Mouse (Mus musculus) cerebellum, adult 2 months (tissue): ENCODE results near the gene Iqsec1. TPM values are rescaled to one million over a fixed set of nuclear protein-coding genes. Genes with fewer than 3 reads are reported as not detected.

ENCODE experiments used
- DNase-seq, 2 experiments: peaks; one replicate each; pipeline ENCODE4 v3.0.0; 2021
- H3K27ac ChIP-seq: fragments of 200-500 bp; 2 replicates; pipeline ENCODE4 v1.5.1; 2012; ENCODE audit warnings: low read length, control low read depth, inconsistent platforms; ENCODE audit not compliant: insufficient read depth
- H3K27me3 ChIP-seq: fragments of 200-500 bp; 2 replicates; pipeline ENCODE4 v1.6.1; 2012; ENCODE audit warnings: inconsistent platforms, mild to moderate bottlenecking, low read length, moderate library complexity; ENCODE audit not compliant: control insufficient read depth, insufficient read depth
- H3K4me1 ChIP-seq: fragments of 200-500 bp; 2 replicates; pipeline ENCODE4 v1.6.1; 2011; ENCODE audit warnings: low read length; ENCODE audit not compliant: control insufficient read depth, insufficient read depth
- H3K4me3 ChIP-seq: fragments of 200-500 bp; replicated peaks from 2 replicates; pipeline ENCODE3; 2011; ENCODE audit warnings: mild to moderate bottlenecking, low read depth, low read length, control low read depth; ENCODE audit not compliant: insufficient read depth
- CTCF ChIP-seq: fragments of 200-500 bp; IDR thresholded peaks from 2 replicates; pipeline ENCODE4 v1.5.1; 2011; ENCODE audit warnings: low read depth, mild to moderate bottlenecking, control low read depth, low read length, moderate library complexity, borderline replicate concordance; ENCODE audit not compliant: insufficient read depth
- POLR2A ChIP-seq: fragments of 200-500 bp; IDR thresholded peaks from 2 replicates; pipeline ENCODE4 v1.6.1; 2011; ENCODE audit warnings: low read length, control low read depth, borderline replicate concordance; ENCODE audit not compliant: insufficient read depth
- WGBS: fragments of 180-500 bp; shearing (Covaris S2); methylation state at CpG from one replicate; pipeline ENCODE4 v1.1.7; 2018; 5-methylcytosine and 5-hydroxymethylcytosine counted together
- polyA plus RNA-seq: library from polyadenylated mRNA; depleted of rRNA; stranded (reverse); fragments of >200 nt; gene quantifications from 2 replicates; pipeline ENCODE4 v1.2.3, GENCODE M21; 2012

Gene Iqsec1
- polyA plus RNA-seq, 1 experiment, result 249 TPM

DNA sequence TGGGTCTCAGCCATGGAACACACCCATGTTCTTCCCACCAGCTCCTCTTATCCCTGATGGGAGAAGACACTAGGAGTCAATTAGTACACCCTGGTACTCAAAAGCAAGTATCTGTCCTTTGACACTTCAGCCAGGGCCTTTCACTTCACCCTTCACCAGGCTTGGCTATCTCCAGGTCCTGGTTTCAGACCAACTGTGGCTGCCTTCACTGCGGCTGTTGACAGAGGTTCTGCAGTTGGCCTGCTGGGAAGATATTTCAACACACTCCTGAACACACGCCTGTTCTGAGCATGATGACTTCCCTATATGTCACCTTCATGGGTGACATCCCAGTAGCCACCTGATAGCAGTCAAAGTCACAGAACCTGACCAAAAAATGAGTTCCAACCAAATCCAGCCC is 234.4 kb downstream of the Iqsec1 start:
- peaks cover 58% of the 10 kb centered on the region for H3K4me1 ChIP-seq
- TF ChIP-seq CTCF (no peak), POLR2A (no peak)
- H3K27me3 ChIP-seq, result no peaks in the 10 kb centered on the region
- no peak for DNase-seq
- H3K27ac ChIP-seq, result no peak overlapping the region
- H3K4me3 ChIP-seq, result no peak overlapping the region
- WGBS, result 91% methylated on average over 2 of the region's 2 CpGs

DNA sequence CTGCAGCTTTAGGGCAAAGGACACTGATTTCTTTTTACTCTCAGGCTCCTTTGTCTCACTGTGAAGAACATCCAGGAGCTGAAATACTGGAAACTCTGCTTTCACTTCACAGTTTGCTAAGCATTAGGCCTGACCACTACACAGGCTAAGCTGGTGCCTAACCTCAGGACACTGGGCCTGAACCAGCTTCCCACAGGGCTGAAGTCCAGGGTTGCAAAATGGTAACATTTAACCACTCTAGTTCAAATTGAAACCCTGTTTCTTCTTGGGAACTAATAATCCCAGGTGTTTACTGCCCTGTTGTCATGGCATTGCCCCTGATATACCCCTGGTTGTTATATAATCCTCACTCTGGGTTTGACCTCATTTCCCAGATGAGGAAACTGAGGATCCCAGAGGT is 234.8 kb downstream of the Iqsec1 start:
- no peak for DNase-seq
- TF ChIP-seq POLR2A, result no peak
- no peak for TF ChIP-seq CTCF
- H3K27me3 ChIP-seq, result no peaks in the 10 kb centered on the region

DNA sequence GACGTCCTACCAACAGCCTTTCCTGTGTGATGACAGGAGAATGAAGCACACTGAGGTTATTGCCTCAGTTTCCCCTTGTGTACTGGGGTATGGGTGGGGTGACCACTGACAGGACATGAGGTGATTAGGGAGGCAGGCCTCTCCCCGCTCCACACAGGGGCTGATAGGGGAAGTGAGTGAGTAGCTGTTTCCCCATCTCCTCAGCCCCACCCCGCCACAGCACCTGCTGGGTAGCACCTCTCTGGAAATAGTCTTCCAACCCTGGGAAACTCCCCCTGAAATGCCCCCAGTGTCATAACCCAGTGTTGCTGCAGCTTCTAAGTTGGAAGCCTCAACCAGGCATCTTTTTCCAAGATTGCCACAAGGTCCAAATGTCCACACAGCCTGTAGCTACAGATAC is 236.9 kb downstream of the Iqsec1 start:
- TF ChIP-seq POLR2A, result no peak
- TF ChIP-seq CTCF, result no peak
- DNase-seq, result no peak
- WGBS, result 88% methylated on average over 3 of the region's 3 CpGs

More for the DNA sequence above, 234.8 kb downstream of the Iqsec1 start:
- H3K27ac ChIP-seq, result no peak overlapping the region
- no peak overlapping the region for H3K4me3 ChIP-seq
- H3K4me1 ChIP-seq, result peaks cover 54% of the 10 kb centered on the region

DNA sequence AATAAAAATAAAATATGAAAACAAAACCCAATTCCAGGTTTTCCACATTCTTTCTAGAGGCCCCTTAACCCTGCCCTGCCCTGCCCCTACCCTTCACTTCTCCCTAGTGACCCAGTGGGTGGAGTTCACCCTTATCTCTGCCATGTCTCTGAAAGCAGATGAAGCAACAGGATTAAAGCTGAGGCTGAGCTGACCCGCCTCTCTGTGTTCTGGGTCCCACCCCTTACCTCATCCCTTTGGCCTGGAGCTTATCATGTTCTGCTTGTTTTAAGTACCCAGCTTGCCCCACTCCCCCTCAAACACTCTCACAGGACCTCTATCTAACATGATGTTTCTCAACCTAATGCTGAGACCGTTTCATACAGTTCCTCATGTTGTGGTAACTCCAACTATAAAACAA is 238.4 kb downstream of the Iqsec1 start:
- no peak overlapping the region for H3K4me3 ChIP-seq
- no peaks in the 10 kb centered on the region for H3K27me3 ChIP-seq
- WGBS, result 75% methylated on average over 2 of the region's 2 CpGs
- no peak for TF ChIP-seq CTCF
- no peak for TF ChIP-seq POLR2A
- H3K27ac ChIP-seq, result no peak overlapping the region
- no peak for DNase-seq
- peaks cover 49% of the 10 kb centered on the region for H3K4me1 ChIP-seq

More for the DNA sequence above, 236.9 kb downstream of the Iqsec1 start:
- H3K4me3 ChIP-seq, result no peak overlapping the region
- peaks cover 52% of the 10 kb centered on the region for H3K4me1 ChIP-seq
- no peaks in the 10 kb centered on the region for H3K27me3 ChIP-seq
- no peak overlapping the region for H3K27ac ChIP-seq

DNA sequence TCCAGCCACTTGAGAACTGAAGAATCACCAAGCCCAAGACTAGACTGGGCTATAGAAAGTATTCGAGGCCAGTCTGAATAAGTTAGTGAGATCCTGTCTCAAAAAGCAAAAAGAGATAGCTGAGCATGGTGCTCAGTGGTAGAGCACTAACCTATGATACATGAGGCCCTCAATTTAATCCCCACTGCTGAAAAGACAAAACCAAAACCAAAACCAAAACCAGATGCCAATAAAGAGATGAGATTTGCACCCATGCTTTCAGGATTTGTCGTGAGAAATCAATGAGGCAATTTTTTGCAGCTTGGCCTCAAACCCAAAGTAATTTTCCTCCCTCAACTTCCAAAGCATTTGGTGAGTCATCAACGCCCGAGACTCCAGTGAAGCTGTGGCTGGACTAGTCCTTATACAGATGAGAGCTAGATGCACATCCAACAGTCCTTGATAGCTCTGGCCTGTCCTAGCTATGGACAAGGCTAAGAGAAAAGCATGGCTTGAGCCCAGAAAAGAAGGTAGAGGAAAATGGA is 239.0 kb downstream of the Iqsec1 start:
- DNase-seq, result no peak
- Histone ChIP-seq H3K4me3 (no peak overlapping the region), H3K27ac (no peak overlapping the region), H3K27me3 (no peaks in the 10 kb centered on the region), H3K4me1 (peaks cover 43% of the 10 kb centered on the region)
- WGBS, result 74% methylated on average over 4 of the region's 4 CpGs
- TF ChIP-seq POLR2A, result no peak
- no peak for TF ChIP-seq CTCF

DNA sequence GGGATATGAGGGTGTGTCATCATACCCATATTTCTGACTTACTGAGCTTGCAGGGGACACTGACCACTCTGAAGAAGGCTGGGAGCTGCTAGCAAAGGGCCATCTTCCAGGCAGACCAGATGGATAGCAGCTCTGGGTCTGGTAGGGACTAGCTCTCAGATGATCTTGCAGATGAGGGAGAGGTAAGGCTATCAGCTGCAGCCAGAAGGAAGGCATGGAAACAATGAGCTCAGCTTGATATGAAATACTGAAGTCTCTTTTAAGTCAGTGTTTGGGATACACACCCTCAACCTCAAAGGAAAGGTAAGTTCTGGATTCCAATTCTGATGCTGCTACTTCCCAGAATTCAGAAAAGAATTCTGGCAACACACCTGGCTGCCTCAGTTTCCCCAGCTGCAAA is 239.5 kb downstream of the Iqsec1 start:
- Histone ChIP-seq H3K4me3 (no peak overlapping the region), H3K27me3 (no peaks in the 10 kb centered on the region), H3K27ac (no peak overlapping the region), H3K4me1 (peaks cover 40% of the 10 kb centered on the region)
- TF ChIP-seq CTCF, result no peak
- no peak for TF ChIP-seq POLR2A
- DNase-seq, result no peak

DNA sequence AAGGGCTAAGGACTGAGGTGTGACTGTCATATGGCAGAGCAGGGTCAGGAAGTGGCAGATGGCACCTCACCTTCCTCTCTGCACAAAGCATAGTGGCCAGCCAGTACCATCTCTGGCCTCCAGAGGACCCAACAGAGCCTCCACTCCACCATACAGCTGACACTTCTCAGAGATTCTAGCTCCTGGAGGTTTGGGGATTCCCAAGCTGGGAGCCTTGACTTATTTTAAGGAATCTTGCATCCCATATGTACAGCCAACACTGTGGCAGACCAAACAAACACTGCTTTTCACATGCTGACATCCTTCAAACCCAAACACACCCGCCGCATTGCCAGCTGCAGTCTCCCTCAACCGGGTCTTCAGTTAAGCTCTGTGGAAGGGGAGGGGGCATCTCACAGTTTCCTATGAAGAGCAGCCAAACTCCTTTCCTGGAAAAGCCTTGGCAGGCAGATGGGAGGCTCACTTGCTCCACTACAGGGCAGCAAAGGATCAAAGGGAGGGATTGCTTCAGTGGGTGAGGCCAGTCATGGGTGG is 242.1 kb downstream of the Iqsec1 start:
- peak; percentile 65 to 80 for DNase-seq
- H3K27me3 ChIP-seq, result no peaks in the 10 kb centered on the region
- H3K4me1 ChIP-seq, result peaks cover 30% of the 10 kb centered on the region
- peak overlapping the region; percentile 86 for H3K27ac ChIP-seq
- no peak for TF ChIP-seq POLR2A
- TF ChIP-seq CTCF, result peak; percentile 68
- 39% methylated on average over 3 of the region's 3 CpGs for WGBS
- no peak overlapping the region for H3K4me3 ChIP-seq

DNA sequence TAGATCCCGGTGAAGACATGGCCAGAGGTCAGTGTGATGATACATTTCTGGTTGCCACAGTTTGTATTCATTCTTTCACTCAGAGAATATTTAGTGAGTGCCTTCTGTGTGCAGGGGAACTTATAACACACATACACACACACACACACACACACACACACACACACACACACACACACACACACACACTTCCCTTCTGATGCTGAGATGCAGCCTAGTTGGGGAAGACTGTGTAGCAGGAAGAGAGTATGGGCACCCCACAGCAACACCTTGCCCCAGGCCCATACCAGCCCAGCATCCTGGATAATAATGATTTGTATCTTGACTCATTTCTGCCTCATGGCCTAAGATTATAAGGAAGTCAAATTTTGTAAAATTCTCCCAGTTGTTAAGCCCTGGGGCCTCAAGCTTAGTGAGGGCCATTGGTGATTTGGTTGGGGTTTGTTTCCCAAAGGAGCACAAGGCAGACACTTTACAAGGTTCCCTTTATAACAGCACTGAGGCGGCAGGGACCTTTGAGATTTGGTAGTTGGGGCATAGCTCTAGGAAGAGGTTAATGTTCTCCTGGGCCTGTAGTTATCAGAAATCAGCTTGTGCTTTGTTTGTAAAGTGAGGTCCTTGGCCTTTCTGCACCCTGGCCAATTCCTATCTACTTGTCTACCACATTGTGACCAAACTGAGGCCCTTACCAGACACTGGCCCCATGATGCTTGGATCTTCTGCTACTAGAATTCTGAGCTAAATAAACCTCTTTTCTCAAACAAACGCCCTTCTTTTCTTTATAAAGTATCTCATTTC is 242.9 kb downstream of the Iqsec1 start:
- TF ChIP-seq POLR2A (no peak), CTCF (no peak)
- Histone ChIP-seq H3K4me3 (no peak overlapping the region), H3K27me3 (no peaks in the 10 kb centered on the region), H3K4me1 (peaks cover 30% of the 10 kb centered on the region), H3K27ac (0 out of 2 replicates have a peak overlapping the region, but pooled peaks have one; percentile 86)
- WGBS, result 79% methylated on average over 3 of the region's 3 CpGs
- DNase-seq, result no peak
